Mouse (Mus musculus) ES-E14 (cell line): ENCODE data around the gene Vps50.

Experiments
- CHD2 ChIP-seq: IDR thresholded peaks from 2 replicates; pipeline ENCODE4 v1.6.1; 2014; ENCODE audit warnings: mild to moderate bottlenecking, low read depth, low read length, inconsistent platforms
- HCFC1 ChIP-seq: IDR thresholded peaks from 2 replicates; pipeline ENCODE4 v1.6.1; 2012; ENCODE audit warnings: low read length, inconsistent platforms, borderline replicate concordance; ENCODE audit not compliant: insufficient read depth
- MAFK ChIP-seq: IDR thresholded peaks from 2 replicates; pipeline ENCODE4 v1.6.1; 2014; ENCODE audit warnings: mild to moderate bottlenecking, low read depth, low read length, inconsistent platforms; ENCODE audit not compliant: insufficient read depth
- ZC3H11A ChIP-seq: IDR thresholded peaks from 2 replicates; pipeline ENCODE4 v1.6.1; 2012; ENCODE audit warnings: low read depth, mild to moderate bottlenecking, inconsistent platforms, low read length, borderline replicate concordance
- ZNF384 ChIP-seq: IDR thresholded peaks from 2 replicates; pipeline ENCODE4 v1.6.1; 2012; ENCODE audit warnings: low read depth, low read length, inconsistent platforms

DNA sequence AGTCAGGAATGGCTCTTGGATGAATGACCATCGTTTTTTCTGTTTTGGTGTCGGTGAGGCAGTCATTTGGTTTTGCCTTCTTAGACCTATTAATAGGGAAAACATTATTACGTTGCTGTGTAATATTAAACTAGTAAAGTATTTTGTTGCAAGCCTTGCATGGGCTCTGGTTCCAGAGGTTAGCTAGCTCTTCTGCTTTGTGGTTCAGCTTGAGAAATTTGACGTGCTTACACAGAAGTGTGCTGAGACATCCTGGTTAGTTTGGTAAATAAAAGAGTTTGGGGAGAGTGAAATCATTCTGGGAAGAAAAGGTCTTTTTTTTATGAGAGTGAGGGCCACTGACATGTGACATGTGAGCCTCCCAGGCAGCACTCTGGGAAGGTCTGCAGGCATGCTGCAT lies 45.7 kb downstream of the Vps50 start:
- TF ChIP-seq ZNF384 (no peak), ZC3H11A (no peak), CHD2 (no peak), HCFC1 (no peak), MAFK (no peak)
